13 mouse cellular contexts compared by ENCODE assay signal in genomic region chr10:86808013-86808758, GRCm38 (mm10). TPM values are rescaled to one million over a fixed set of nuclear protein-coding genes. Genes with fewer than 3 reads are reported as not detected.
DNase-seq lines count a peak whose midpoint lies in the region; ATAC-seq and TF ChIP-seq lines count a peak whose summit lies in the region.
"Had no signal": no experiment of that assay in that cellular context is flagged by ENCODE, and none has a peak within 500 bp of the region (broad histone marks: within the 10 kb centered on the region; RNA-seq: fewer than 3 reads in every experiment).

No protein-coding gene starts in this region.

- no peak overlapping the region for H3K9ac ChIP-seq in forebrain, embryonic 12.5 days
- H3K9ac ChIP-seq in forebrain, embryonic 11.5 days (ENCODE audit: low read length) = no peak overlapping the region
- H3K9ac ChIP-seq in kidney, embryonic 16.5 days (replicated peaks; ENCODE audit: low read length) = no peak overlapping the region

- no peak overlapping the region for H3K4me2 ChIP-seq in forebrain, embryonic 12.5 days
- no peak overlapping the region for H3K4me2 ChIP-seq in forebrain, embryonic 11.5 days (ENCODE audit: low read depth, low read length, severe bottlenecking)
- no peak overlapping the region for H3K4me2 ChIP-seq in kidney, embryonic 16.5 days (replicated peaks; ENCODE audit: low read depth, low read length)
- H3K4me2 ChIP-seq in myocyte (ENCODE audit: low read depth) = no peak overlapping the region

- H3K27me3 ChIP-seq in forebrain, embryonic 12.5 days = no peaks in the 10 kb centered on the region
- H3K27me3 ChIP-seq in forebrain, embryonic 11.5 days (ENCODE audit: control insufficient read depth, insufficient read depth, low read length) = no peaks in the 10 kb centered on the region
- no peaks in the 10 kb centered on the region for H3K27me3 ChIP-seq in kidney, embryonic 16.5 days (ENCODE audit: insufficient read depth, low read length)
- H3K27me3 ChIP-seq in Patski = no peaks in the 10 kb centered on the region
- no peaks in the 10 kb centered on the region for H3K27me3 ChIP-seq in myocyte (ENCODE audit: control insufficient read depth, insufficient read depth, insufficient read length)

- DNase-seq in forebrain, embryonic 11.5 days (ENCODE audit: low spot score) = no peak
- DNase-seq in kidney, adult 18-20 months = no peak
- DNase-seq in Patski (ENCODE audit: low read depth, low spot score) = peak; percentile 37
- DNase-seq in lung, adult 2 months = no peak
- DNase-seq: cerebellum, adult 2 months; heart, adult 18-20 months had no signal

- 82% methylated on average over 15 of the region's 15 CpGs for WGBS in forebrain, embryonic 12.5 days
- 85% methylated on average over 15 of the region's 15 CpGs for WGBS in forebrain, embryonic 11.5 days
- 57% methylated on average over 15 of the region's 15 CpGs for WGBS in kidney, embryonic 16.5 days
- 74% methylated on average over 15 of the region's 15 CpGs for WGBS in lung, adult 2 months

- no peak overlapping the region for H3ac ChIP-seq in myocyte (ENCODE audit: control insufficient read depth, insufficient read length)

- no peak for TF ChIP-seq CTCF in Patski (IDR thresholded peaks at IDR 0.05)
- no peak for TF ChIP-seq CTCF in lung, adult 2 months (IDR thresholded peaks at IDR 0.05; ENCODE audit: insufficient read depth, low read length)

- H3K27ac ChIP-seq in forebrain, embryonic 12.5 days = peak overlapping the region; percentile 31; the same call in 1 of the 2 replicates
- H3K27ac ChIP-seq in forebrain, embryonic 11.5 days (ENCODE audit: low read depth, low read length) = no peak overlapping the region
- H3K27ac ChIP-seq in kidney, embryonic 16.5 days (ENCODE audit: low read length) = no peak overlapping the region

- H3K36me3 ChIP-seq in forebrain, embryonic 12.5 days (replicated peaks) = 0 out of 2 replicates have a peak, but pooled peaks cover 4% of the 10 kb centered on the region
- H3K36me3 ChIP-seq in forebrain, embryonic 11.5 days (ENCODE audit: control insufficient read depth, insufficient read depth, low read length) = no peaks in the 10 kb centered on the region
- no peaks in the 10 kb centered on the region for H3K36me3 ChIP-seq in kidney, embryonic 16.5 days (ENCODE audit: insufficient read depth, low read length)
- H3K36me3 ChIP-seq in myocyte (ENCODE audit: control insufficient read depth, insufficient read depth) = peaks cover 5% of the 10 kb centered on the region

- no peak for TF ChIP-seq POLR2A in myocyte (IDR thresholded peaks at IDR 0.05; ENCODE audit: insufficient read length, low read depth)
- no peak for TF ChIP-seq POLR2A in lung, adult 2 months (IDR thresholded peaks at IDR 0.05; ENCODE audit: borderline replicate concordance, extremely low read depth, low read depth, low read length)

- no peak overlapping the region for H3K4me3 ChIP-seq in forebrain, embryonic 12.5 days (replicated peaks)
- H3K4me3 ChIP-seq in forebrain, embryonic 11.5 days (ENCODE audit: low read depth, low read length) = no peak overlapping the region
- H3K4me3 ChIP-seq in kidney, embryonic 16.5 days (ENCODE audit: low read length) = no peak overlapping the region
- H3K4me3 ChIP-seq in myocyte = no peak overlapping the region
- no peak overlapping the region for H3K4me3 ChIP-seq in lung, adult 2 months (replicated peaks; ENCODE audit: extremely low read depth, low read depth, low read length)

- H3K79me2 ChIP-seq in myocyte (ENCODE audit: control insufficient read depth, insufficient read depth) = peaks cover 6% of the 10 kb centered on the region

- POLR2A ChIA-PET in Patski (lab: Charles Lee) = interaction anchor here (0.6 to 1.1 kb wide), 2 partner anchors 14 to 29 kb away, joined by 3 read pairs; no protein-coding TSS in a partner anchor

- 0 out of 2 replicates have a peak, but pooled peaks have one; percentile 14 for ATAC-seq in forebrain, embryonic 12.5 days (ENCODE audit: low FRiP score)
- no peak for ATAC-seq in forebrain, embryonic 11.5 days (replicated peaks; ENCODE audit: low FRiP score)
- peak; percentile 83 for ATAC-seq in kidney, embryonic 16.5 days (ENCODE audit: low FRiP score, low TSS enrichment)
- ATAC-seq in Patski = peak; percentile 71
- no peak for ATAC-seq in CD4-positive, CD25-positive, alpha-beta regulatory T cell, adult 4 months

- in situ Hi-C loops in Patski (cut with MboI; ENCODE audit: low pct_unique_long_range_greater_than_20kb) = no loop called here

- no peaks in the 10 kb centered on the region for H3K9me3 ChIP-seq in forebrain, embryonic 12.5 days
- no peaks in the 10 kb centered on the region for H3K9me3 ChIP-seq in forebrain, embryonic 11.5 days (ENCODE audit: control insufficient read depth, low read length)
- no peaks in the 10 kb centered on the region for H3K9me3 ChIP-seq in kidney, embryonic 16.5 days (ENCODE audit: low read length)

- CTCF ChIA-PET in Patski (lab: Charles Lee) = interaction anchor here (1.5 kb wide), 1 partner anchor 15 kb away, joined by 4 read pairs; no protein-coding TSS in a partner anchor

- peaks cover 6% of the 10 kb centered on the region; the same call in 1 of the 2 replicates for H3K4me1 ChIP-seq in forebrain, embryonic 12.5 days
- no peaks in the 10 kb centered on the region for H3K4me1 ChIP-seq in forebrain, embryonic 11.5 days (replicated peaks; ENCODE audit: control insufficient read depth, insufficient read depth, low read length)
- peaks cover 5% of the 10 kb centered on the region; the same call in 1 of the 2 replicates for H3K4me1 ChIP-seq in kidney, embryonic 16.5 days (ENCODE audit: insufficient read depth, low read length)
- no peaks in the 10 kb centered on the region for H3K4me1 ChIP-seq in lung, adult 2 months (ENCODE audit: control insufficient read depth, insufficient read depth, low read length)

TF ChIP-seq in myocyte, 11 proteins besides CTCF, POLR2A, EP300 and RAD21:
- TF ChIP-seq SRF (IDR thresholded peaks at IDR 0.05; ENCODE audit: control insufficient read depth, insufficient read length, low read depth) (no peak), MYOD1 (IDR thresholded peaks at IDR 0.05; ENCODE audit: control insufficient read depth in 1 of 3, insufficient read length in 2 of 3, low read depth in 2 of 3) (peak in 2 of 3 experiments; percentile 17 to 34)

RNA-seq across cellular contexts. Expression of gene Nt5dc3, which starts 29.4 kb away (rescaled TPM):
- 2.4 and 2.9 TPM in 2 replicates for polyA plus RNA-seq in forebrain, embryonic 12.5 days (2016; fragmentation: Nextera tagmentation; extraction: Ambion mirVana)
- 1.5 and 1.8 TPM in 2 replicates for polyA plus RNA-seq in forebrain, embryonic 11.5 days (2014; fragmentation: Nextera tagmentation; extraction: Ambion mirVana)
- 1.4 and 1.7 TPM in 2 replicates for polyA plus RNA-seq in kidney, embryonic 16.5 days (2015; fragmentation: Nextera tagmentation; extraction: Ambion mirVana)
- 10.9 TPM for polyA plus RNA-seq in Patski (2021)
- 15.5 TPM for polyA plus RNA-seq in myocyte (2012; fragmentation: generic; extraction: Trizol)
- 8.6 and 12.8 TPM in 2 replicates for polyA plus RNA-seq in lung, adult 2 months (2012; rRNA removed)
- 1 to 10 TPM; 1.4 to 2.6 TPM for polyA plus RNA-seq in CD4-positive, CD25-positive, alpha-beta regulatory T cell, adult 4 months (2017; shearing (Covaris generic))

RNA-seq across cellular contexts. Expression of gene Gm49358, which starts 44.4 kb away (rescaled TPM):
- polyA plus RNA-seq in forebrain, embryonic 12.5 days (2016; fragmentation: Nextera tagmentation; extraction: Ambion mirVana) = not detected in 2 replicates
- not detected in 2 replicates for polyA plus RNA-seq in forebrain, embryonic 11.5 days (2014; fragmentation: Nextera tagmentation; extraction: Ambion mirVana)
- not detected in 2 replicates for polyA plus RNA-seq in kidney, embryonic 16.5 days (2015; fragmentation: Nextera tagmentation; extraction: Ambion mirVana)
- polyA plus RNA-seq in Patski (2021) = 0.51 TPM
- polyA plus RNA-seq in myocyte (2012; fragmentation: generic; extraction: Trizol) = not detected
- polyA plus RNA-seq in lung, adult 2 months (2012; rRNA removed) = not detected in 2 replicates
- polyA plus RNA-seq in CD4-positive, CD25-positive, alpha-beta regulatory T cell, adult 4 months (2017; shearing (Covaris generic)) = not detected
- polyA plus RNA-seq: cerebellum, adult 2 months; large intestine, adult 2 months; liver, embryonic 16.5 days; testis, adult 2 months had no signal

Comparison
In these comparisons a context has a peak if more than half of its experiments do, and no peak if none do; other contexts are left out.
1. ATAC-seq: peak in forebrain, embryonic 12.5 days (single experiment), kidney, embryonic 16.5 days (single experiment) and Patski (single experiment); none in forebrain, embryonic 11.5 days (single experiment) and CD4-positive, CD25-positive, alpha-beta regulatory T cell, adult 4 months (single experiment).